Mouse (Mus musculus): ENCODE measurements around the gene Commd6. TPM values are rescaled to one million over a fixed set of nuclear protein-coding genes. Genes with fewer than 3 reads are reported as not detected.
A peak's percentile ranks its signal among the peaks of the same experiment; 100 is the strongest.

Commd6 gene
- polyA plus RNA-seq, 1 experiment from 2014 or later = 107 TPM

GRCm38 (mm10) chr14:101653581-101654525 is 13.4 kb upstream of the Commd6 start, which contains the start of gene Uchl3:
Gene Uchl3, plus strand, starts transcription at chr14:101653967.
- under 1% methylated on average over 81 of the region's 81 CpGs for WGBS
- peak within 1 kb of the TSS; percentile 72 for H3K4me2 ChIP-seq (replicated peaks)
- peaks cover 5% of the 10 kb centered on the region; the same call in 1 of the 2 replicates for H3K36me3 ChIP-seq
- no peaks in the 10 kb centered on the region for H3K9me3 ChIP-seq
- H3K27me3 ChIP-seq = no peaks in the 10 kb centered on the region
- ATAC-seq = peak; percentile 91
- peak within 1 kb of the TSS; percentile 97 for H3K4me3 ChIP-seq (replicated peaks)
- peaks cover 18% of the 10 kb centered on the region for H3K4me1 ChIP-seq (replicated peaks)
- H3K9ac ChIP-seq (replicated peaks) = peak within 1 kb of the TSS; percentile 92
- H3K27ac ChIP-seq = peak within 1 kb of the TSS; percentile 80

GRCm38 (mm10) chr14:101652571-101652970 is 12.1 kb upstream of the Commd6 start:
- H3K4me3 ChIP-seq (replicated peaks) = no peak overlapping the region
- no peak for ATAC-seq
- WGBS = 96% methylated on average over 6 of the region's 6 CpGs
- peaks cover 18% of the 10 kb centered on the region for H3K4me1 ChIP-seq (replicated peaks)
- H3K9ac ChIP-seq (replicated peaks) = no peak overlapping the region
- H3K27me3 ChIP-seq = no peaks in the 10 kb centered on the region
- no peaks in the 10 kb centered on the region for H3K9me3 ChIP-seq
- H3K4me2 ChIP-seq (replicated peaks) = no peak overlapping the region
- no peaks in the 10 kb centered on the region; the same call in 1 of the 2 replicates for H3K36me3 ChIP-seq
- H3K27ac ChIP-seq = no peak overlapping the region

- H3K4me1 ChIP-seq (replicated peaks) = peaks cover 10% of the 10 kb centered on the region
- no peaks in the 10 kb centered on the region for H3K27me3 ChIP-seq
- no peak overlapping the region for H3K4me3 ChIP-seq (replicated peaks)
- no peaks in the 10 kb centered on the region for H3K36me3 ChIP-seq
- H3K9me3 ChIP-seq = no peaks in the 10 kb centered on the region
- no peak for ATAC-seq
- H3K4me2 ChIP-seq (replicated peaks) = no peak overlapping the region
- H3K27ac ChIP-seq = no peak overlapping the region
- no peak overlapping the region for H3K9ac ChIP-seq (replicated peaks)
- WGBS = 84% methylated on average over 4 of the region's 4 CpGs
These were observed 10.1 kb upstream of the Commd6 start for GRCm38 (mm10) chr14:101650551-101650950.

GRCm38 (mm10) chr14:101644948-101645347 is 4.5 kb upstream of the Commd6 start:
- H3K9ac ChIP-seq (replicated peaks) = no peak overlapping the region
- no peak overlapping the region for H3K4me2 ChIP-seq (replicated peaks)
- no peak overlapping the region for H3K27ac ChIP-seq
- H3K4me3 ChIP-seq (replicated peaks) = no peak overlapping the region
- no peaks in the 10 kb centered on the region for H3K27me3 ChIP-seq
- H3K36me3 ChIP-seq = no peaks in the 10 kb centered on the region
- H3K9me3 ChIP-seq = no peaks in the 10 kb centered on the region
- ATAC-seq = no peak
- H3K4me1 ChIP-seq (replicated peaks) = no peaks in the 10 kb centered on the region
- WGBS = 83% methylated on average over 1 of the region's 1 CpGs

- Histone ChIP-seq H3K4me3 (replicated peaks) (no peak overlapping the region), H3K27ac (no peak overlapping the region)
These were observed 3.1 kb downstream of the Commd6 start for GRCm38 (mm10) chr14:101637381-101637780.

GRCm38 (mm10) chr14:101635765-101636164 is 4.7 kb downstream of the Commd6 start:
- no peak for ATAC-seq
- no peak overlapping the region for H3K27ac ChIP-seq
- no peaks in the 10 kb centered on the region for H3K9me3 ChIP-seq
- peaks cover 38% of the 10 kb centered on the region for H3K36me3 ChIP-seq
- peaks cover 11% of the 10 kb centered on the region for H3K4me1 ChIP-seq (replicated peaks)
- no peaks in the 10 kb centered on the region for H3K27me3 ChIP-seq
- 100% methylated on average over 1 of the region's 1 CpGs for WGBS
- no peak overlapping the region for H3K4me3 ChIP-seq (replicated peaks)
- H3K4me2 ChIP-seq (replicated peaks) = no peak overlapping the region
- H3K9ac ChIP-seq (replicated peaks) = no peak overlapping the region

More at GRCm38 (mm10) chr14:101637381-101637780, 3.1 kb downstream of the Commd6 start:
- no peaks in the 10 kb centered on the region for H3K27me3 ChIP-seq
- H3K36me3 ChIP-seq = peaks cover 28% of the 10 kb centered on the region
- no peak for ATAC-seq
- WGBS = 88% methylated on average over 6 of the region's 6 CpGs
- H3K4me2 ChIP-seq (replicated peaks) = no peak overlapping the region
- H3K4me1 ChIP-seq (replicated peaks) = peaks cover 11% of the 10 kb centered on the region
- H3K9me3 ChIP-seq = no peaks in the 10 kb centered on the region
- H3K9ac ChIP-seq (replicated peaks) = no peak overlapping the region

- H3K9me3 ChIP-seq = no peaks in the 10 kb centered on the region
- no peaks in the 10 kb centered on the region for H3K27me3 ChIP-seq
- ATAC-seq = no peak
- no peak overlapping the region for H3K9ac ChIP-seq (replicated peaks)
- WGBS = 91% methylated on average over 2 of the region's 2 CpGs
- no peak overlapping the region for H3K4me3 ChIP-seq (replicated peaks)
- H3K27ac ChIP-seq = no peak overlapping the region
- H3K4me1 ChIP-seq (replicated peaks) = no peaks in the 10 kb centered on the region
- H3K4me2 ChIP-seq (replicated peaks) = no peak overlapping the region
- H3K36me3 ChIP-seq = peaks cover 35% of the 10 kb centered on the region
These were observed 9.9 kb downstream of the Commd6 start for GRCm38 (mm10) chr14:101630548-101630947.

GRCm38 (mm10) chr14:101617680-101618079 is 22.8 kb downstream of the Commd6 start:
- Histone ChIP-seq H3K4me3 (replicated peaks) (no peak overlapping the region), H3K4me2 (replicated peaks) (no peak overlapping the region), H3K9me3 (no peaks in the 10 kb centered on the region), H3K27me3 (no peaks in the 10 kb centered on the region), H3K9ac (replicated peaks) (no peak overlapping the region), H3K4me1 (replicated peaks) (0 out of 2 replicates have a peak, but pooled peaks cover 5% of the 10 kb centered on the region), H3K27ac (no peak overlapping the region), H3K36me3 (no peaks in the 10 kb centered on the region)
- ATAC-seq = no peak
- WGBS = 87% methylated on average over 5 of the region's 5 CpGs

GRCm38 (mm10) chr14:101616178-101616577 is 24.3 kb downstream of the Commd6 start:
- no peak overlapping the region for H3K4me3 ChIP-seq (replicated peaks)
- ATAC-seq = no peak
- no peak overlapping the region for H3K27ac ChIP-seq
- WGBS = 84% methylated on average over 9 of the region's 9 CpGs
- no peak overlapping the region for H3K9ac ChIP-seq (replicated peaks)
- no peaks in the 10 kb centered on the region for H3K27me3 ChIP-seq
- H3K4me1 ChIP-seq (replicated peaks) = 0 out of 2 replicates have a peak, but pooled peaks cover 5% of the 10 kb centered on the region
- H3K9me3 ChIP-seq = no peaks in the 10 kb centered on the region
- no peak overlapping the region for H3K4me2 ChIP-seq (replicated peaks)
- no peaks in the 10 kb centered on the region for H3K36me3 ChIP-seq

- 59% methylated on average over 1 of the region's 1 CpGs for WGBS
- H3K4me2 ChIP-seq (replicated peaks) = no peak overlapping the region
- ATAC-seq = no peak
- no peak overlapping the region for H3K27ac ChIP-seq
- H3K9me3 ChIP-seq = no peaks in the 10 kb centered on the region
- H3K36me3 ChIP-seq = no peaks in the 10 kb centered on the region
- H3K27me3 ChIP-seq = 0 out of 2 replicates have a peak, but pooled peaks cover 3% of the 10 kb centered on the region
- H3K4me3 ChIP-seq (replicated peaks) = no peak overlapping the region
- no peak overlapping the region for H3K9ac ChIP-seq (replicated peaks)
- 0 out of 2 replicates have a peak, but pooled peaks cover 6% of the 10 kb centered on the region for H3K4me1 ChIP-seq (replicated peaks)
These were observed 27.3 kb downstream of the Commd6 start for GRCm38 (mm10) chr14:101613206-101613605.

GRCm38 (mm10) chr14:101610701-101611100 is 29.8 kb downstream of the Commd6 start:
- Histone ChIP-seq H3K27me3 (peaks cover 15% of the 10 kb centered on the region), H3K36me3 (no peaks in the 10 kb centered on the region), H3K9me3 (no peaks in the 10 kb centered on the region), H3K4me2 (replicated peaks) (no peak overlapping the region), H3K27ac (no peak overlapping the region), H3K4me3 (replicated peaks) (no peak overlapping the region), H3K4me1 (replicated peaks) (peaks cover 16% of the 10 kb centered on the region), H3K9ac (replicated peaks) (no peak overlapping the region)
- ATAC-seq = no peak
- whole genome bisulfite sequencing = 89% methylated on average over 10 of the region's 10 CpGs
